Mouse (Mus musculus): ENCODE measurements at regions not wholly inside any gene's neighbourhood (a gene's known extent, or its start where the extent isn't known, plus 50 kb on each side); places are given as distances from the start of the nearest gene placed in this dataset.

GRCm38 (mm10) chr16:62433125-62433524 lies 353.5 kb downstream of the Nsun3 start:
- TF ChIP-seq EP300 (IDR thresholded peaks at IDR 0.05; ENCODE audit: low read depth) (no peak), CTCF (IDR thresholded peaks at IDR 0.05; ENCODE audit: low read depth) (no peak)

All from liver, postnatal 0 days (tissue).